Mouse (Mus musculus): ENCODE results near the gene Nav2. TPM values are rescaled to one million over a fixed set of nuclear protein-coding genes. Genes with fewer than 3 reads are reported as not detected.

Gene Nav2
- polyA plus RNA-seq, 1 experiment from 2014 or later = 2.8 TPM

DNA sequence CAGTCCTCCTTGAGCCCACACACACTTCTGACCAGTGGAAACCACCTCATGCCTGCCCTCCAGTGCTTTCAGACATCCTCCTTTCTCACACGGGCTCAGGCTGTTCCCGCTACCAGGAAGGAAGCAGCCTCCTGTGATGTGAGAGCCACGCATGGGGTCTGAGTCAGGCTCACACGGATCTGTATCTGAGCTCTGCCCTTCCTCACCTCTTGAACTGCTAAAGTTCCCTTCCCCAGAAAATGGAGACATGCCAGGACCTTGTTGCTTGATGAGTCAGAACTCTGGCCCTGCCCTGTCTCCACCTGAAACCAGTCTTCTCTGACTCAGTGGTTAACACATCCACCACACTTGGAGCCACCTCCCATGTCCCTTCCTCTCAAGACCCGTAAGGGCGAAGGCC lies 185.1 kb downstream of the Nav2 start:
- H3K4me1 ChIP-seq = peaks cover 7% of the 10 kb centered on the region; the same call in 1 of the 2 replicates
- peaks cover 41% of the 10 kb centered on the region for H3K27me3 ChIP-seq (replicated peaks)
- H3K9ac ChIP-seq = no peak overlapping the region
- 58% methylated on average over 6 of the region's 6 CpGs for WGBS (ENCODE audit: insufficient replicate concordance)
- no peak overlapping the region for H3K27ac ChIP-seq
- no peak for ATAC-seq
- no peaks in the 10 kb centered on the region for H3K36me3 ChIP-seq
- H3K4me2 ChIP-seq = no peak overlapping the region
- no peaks in the 10 kb centered on the region for H3K9me3 ChIP-seq (replicated peaks)
- H3K4me3 ChIP-seq = no peak overlapping the region

DNA sequence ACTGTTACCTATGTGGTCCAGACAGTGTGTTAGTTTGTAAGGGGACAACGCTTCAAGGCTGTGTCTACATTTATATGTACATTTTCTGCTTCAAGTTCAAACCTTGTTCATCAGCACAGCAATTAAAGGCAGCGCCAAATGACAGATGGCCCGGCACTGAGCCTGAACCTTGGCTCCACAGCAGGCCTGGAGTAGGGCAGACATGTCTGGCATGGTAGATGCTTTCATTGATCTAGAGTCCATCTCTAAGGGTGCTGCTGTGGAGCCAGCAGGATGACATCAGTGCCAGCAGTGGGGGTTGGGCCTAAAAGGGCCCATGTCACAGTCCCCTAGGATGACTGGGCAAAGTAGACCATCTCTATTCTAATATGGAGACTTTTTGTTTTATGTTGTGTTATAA lies 186.0 kb downstream of the Nav2 start:
- peaks cover 14% of the 10 kb centered on the region for H3K4me1 ChIP-seq
- whole genome bisulfite sequencing (ENCODE audit: insufficient replicate concordance) = 87% methylated on average over 3 of the region's 3 CpGs
- H3K4me3 ChIP-seq = no peak overlapping the region
- ATAC-seq = no peak
- H3K9me3 ChIP-seq (replicated peaks) = no peaks in the 10 kb centered on the region
- H3K27me3 ChIP-seq (replicated peaks) = peaks cover 31% of the 10 kb centered on the region
- H3K27ac ChIP-seq = no peak overlapping the region
- no peak overlapping the region for H3K9ac ChIP-seq
- H3K4me2 ChIP-seq = no peak overlapping the region
- H3K36me3 ChIP-seq = no peaks in the 10 kb centered on the region

DNA sequence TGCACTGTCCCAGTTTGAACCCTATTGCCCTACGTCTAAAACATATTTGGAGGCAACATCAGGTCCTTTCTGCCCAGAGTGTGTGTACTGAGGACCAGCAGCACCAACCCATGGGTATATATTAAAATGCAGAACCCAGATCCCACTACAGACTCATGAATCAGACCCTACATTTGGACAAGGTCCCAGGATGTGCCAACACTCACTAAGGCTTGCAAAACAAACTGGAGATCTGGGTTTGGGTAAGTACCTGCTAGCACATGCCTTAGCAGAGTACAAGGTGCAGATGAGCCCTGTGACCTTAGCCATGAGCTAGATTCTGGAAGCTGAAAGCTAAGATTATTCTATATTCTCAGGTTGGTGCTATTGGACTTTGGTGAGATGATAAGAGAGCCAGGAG lies 192.8 kb downstream of the Nav2 start:
- Histone ChIP-seq H3K36me3 (no peaks in the 10 kb centered on the region), H3K4me2 (no peak overlapping the region), H3K9ac (no peak overlapping the region), H3K4me1 (peaks cover 72% of the 10 kb centered on the region), H3K27ac (no peak overlapping the region), H3K9me3 (replicated peaks) (no peaks in the 10 kb centered on the region), H3K27me3 (replicated peaks) (no peaks in the 10 kb centered on the region), H3K4me3 (no peak overlapping the region)
- 74% methylated on average over 1 of the region's 1 CpGs for WGBS (ENCODE audit: insufficient replicate concordance)
- ATAC-seq = no peak

DNA sequence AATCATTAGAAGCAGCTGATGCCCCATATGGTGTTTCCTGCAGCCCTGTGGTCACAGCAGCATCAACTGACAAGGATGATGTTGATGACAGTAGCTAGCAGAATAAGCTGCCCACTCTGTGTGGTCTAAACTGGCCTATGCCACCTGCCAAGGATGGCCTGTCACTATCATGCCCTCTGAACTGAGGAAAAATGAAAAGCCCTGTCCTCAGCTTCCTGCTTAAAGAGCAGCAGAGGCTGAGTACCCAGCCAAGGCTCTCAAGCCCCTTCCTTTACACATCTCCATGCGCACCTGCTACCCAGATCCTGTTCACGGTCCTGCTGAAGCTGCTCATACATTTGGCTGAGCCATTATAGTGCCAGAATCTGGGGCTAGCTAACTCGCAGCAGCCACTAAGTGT lies 193.7 kb downstream of the Nav2 start:
- WGBS (ENCODE audit: insufficient replicate concordance) = 73% methylated on average over 3 of the region's 3 CpGs
- H3K27ac ChIP-seq = peak overlapping the region; percentile 10; the same call in 1 of the 2 replicates
- H3K9ac ChIP-seq = no peak overlapping the region
- H3K9me3 ChIP-seq (replicated peaks) = no peaks in the 10 kb centered on the region
- H3K27me3 ChIP-seq (replicated peaks) = no peaks in the 10 kb centered on the region
- ATAC-seq = no peak
- no peaks in the 10 kb centered on the region for H3K36me3 ChIP-seq
- no peak overlapping the region for H3K4me3 ChIP-seq
- H3K4me1 ChIP-seq = peaks cover 77% of the 10 kb centered on the region
- no peak overlapping the region for H3K4me2 ChIP-seq

- H3K36me3 ChIP-seq = no peaks in the 10 kb centered on the region
- H3K27me3 ChIP-seq (replicated peaks) = no peaks in the 10 kb centered on the region
- no peaks in the 10 kb centered on the region for H3K9me3 ChIP-seq (replicated peaks)
- no peak overlapping the region for H3K4me3 ChIP-seq
- peak; percentile 97 for ATAC-seq
- H3K9ac ChIP-seq = 0 out of 2 replicates have a peak overlapping the region, but pooled peaks have one; percentile 35
- peak overlapping the region; percentile 89 for H3K27ac ChIP-seq
- 29% methylated on average over 8 of the region's 8 CpGs for WGBS (ENCODE audit: insufficient replicate concordance)
- peaks cover 74% of the 10 kb centered on the region for H3K4me1 ChIP-seq
- H3K4me2 ChIP-seq = peak overlapping the region; percentile 54
Measured at GRCm38 (mm10) chr7:49104376-49104775, 195.9 kb downstream of the Nav2 start.

DNA sequence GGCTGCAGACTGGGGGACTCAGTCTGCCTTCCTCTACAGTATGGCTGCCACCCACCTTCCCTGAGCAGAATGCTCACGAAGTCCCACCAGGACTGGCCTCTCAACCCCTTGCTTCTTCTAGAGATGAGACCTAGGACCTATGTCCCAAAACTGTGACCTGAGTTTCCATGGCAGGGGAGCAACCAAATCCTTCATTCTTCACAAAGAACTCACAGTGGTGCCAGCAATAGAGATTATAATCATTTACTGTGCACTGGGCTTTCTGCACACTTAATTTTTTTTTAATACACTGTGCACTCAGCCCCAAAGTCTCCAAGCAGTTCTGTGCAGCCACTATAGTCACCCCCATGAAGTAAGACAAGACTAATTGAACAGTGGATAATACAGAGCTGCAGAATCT lies 196.3 kb downstream of the Nav2 start:
- peak overlapping the region; percentile 54 for H3K4me2 ChIP-seq
- peak overlapping the region; percentile 35; the same call in 1 of the 2 replicates for H3K9ac ChIP-seq
- H3K27me3 ChIP-seq (replicated peaks) = no peaks in the 10 kb centered on the region
- H3K4me3 ChIP-seq = no peak overlapping the region
- H3K9me3 ChIP-seq (replicated peaks) = no peaks in the 10 kb centered on the region
- H3K36me3 ChIP-seq = no peaks in the 10 kb centered on the region
- H3K27ac ChIP-seq = peak overlapping the region; percentile 89
- H3K4me1 ChIP-seq = peaks cover 71% of the 10 kb centered on the region
- WGBS (ENCODE audit: insufficient replicate concordance) = 39% methylated on average over 1 of the region's 1 CpGs
- peak; percentile 16 for ATAC-seq

- H3K4me3 ChIP-seq = no peak overlapping the region
- H3K4me2 ChIP-seq = no peak overlapping the region
- ATAC-seq = no peak
- H3K9ac ChIP-seq = 0 out of 2 replicates have a peak overlapping the region, but pooled peaks have one; percentile 1
- no peaks in the 10 kb centered on the region for H3K36me3 ChIP-seq
- no peaks in the 10 kb centered on the region for H3K9me3 ChIP-seq (replicated peaks)
- peak overlapping the region; percentile 89; the same call in 1 of the 2 replicates for H3K27ac ChIP-seq
- WGBS (ENCODE audit: insufficient replicate concordance) = 63% methylated on average over 2 of the region's 2 CpGs
- H3K4me1 ChIP-seq = peaks cover 65% of the 10 kb centered on the region
- H3K27me3 ChIP-seq (replicated peaks) = no peaks in the 10 kb centered on the region
Measured at GRCm38 (mm10) chr7:49105501-49105900, 197.0 kb downstream of the Nav2 start.

DNA sequence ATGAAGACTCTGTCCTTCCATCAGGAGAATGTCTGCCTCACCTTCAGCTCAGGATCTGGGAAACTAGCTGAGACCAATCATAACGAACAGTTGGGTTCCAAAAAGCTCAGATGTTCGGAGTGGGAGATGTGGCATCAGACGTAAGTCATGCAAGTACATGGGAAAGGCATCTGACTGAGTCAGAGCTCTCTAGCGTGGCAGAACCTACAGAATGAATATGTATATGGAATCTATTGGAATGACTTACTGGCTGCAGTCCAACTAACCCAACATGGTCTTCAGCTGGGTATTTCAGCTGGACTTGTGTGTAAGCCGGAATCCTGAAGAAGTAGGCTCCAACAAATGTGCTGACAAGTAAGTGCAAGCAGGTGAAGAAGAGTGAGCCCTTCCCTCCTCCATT lies 199.6 kb downstream of the Nav2 start:
- WGBS (ENCODE audit: insufficient replicate concordance) = 73% methylated on average over 5 of the region's 5 CpGs
- no peaks in the 10 kb centered on the region for H3K36me3 ChIP-seq
- peaks cover 43% of the 10 kb centered on the region for H3K4me1 ChIP-seq
- H3K9me3 ChIP-seq (replicated peaks) = no peaks in the 10 kb centered on the region
- no peak overlapping the region for H3K4me3 ChIP-seq
- H3K27me3 ChIP-seq (replicated peaks) = 0 out of 2 replicates have a peak, but pooled peaks cover 7% of the 10 kb centered on the region
- H3K27ac ChIP-seq = no peak overlapping the region
- no peak overlapping the region for H3K9ac ChIP-seq
- no peak for ATAC-seq
- H3K4me2 ChIP-seq = no peak overlapping the region

- H3K9me3 ChIP-seq (replicated peaks) = no peaks in the 10 kb centered on the region
- no peak for ATAC-seq
- H3K4me2 ChIP-seq = no peak overlapping the region
- whole genome bisulfite sequencing (ENCODE audit: insufficient replicate concordance) = 53% methylated on average over 8 of the region's 8 CpGs
- no peaks in the 10 kb centered on the region for H3K36me3 ChIP-seq
- H3K9ac ChIP-seq = no peak overlapping the region
- H3K4me3 ChIP-seq = no peak overlapping the region
- no peak overlapping the region for H3K27ac ChIP-seq
- H3K27me3 ChIP-seq (replicated peaks) = peaks cover 61% of the 10 kb centered on the region
- H3K4me1 ChIP-seq = 0 out of 2 replicates have a peak, but pooled peaks cover 6% of the 10 kb centered on the region
Measured at GRCm38 (mm10) chr7:49119016-49119415, 210.5 kb downstream of the Nav2 start.

- WGBS (ENCODE audit: insufficient replicate concordance) = 47% methylated on average over 20 of the region's 20 CpGs
- Histone ChIP-seq H3K9ac (no peak overlapping the region; the same call in 1 of the 2 replicates), H3K4me2 (0 out of 2 replicates have a peak overlapping the region, but pooled peaks have one; percentile 9), H3K4me1 (0 out of 2 replicates have a peak, but pooled peaks cover 6% of the 10 kb centered on the region), H3K36me3 (no peaks in the 10 kb centered on the region), H3K9me3 (replicated peaks) (no peaks in the 10 kb centered on the region), H3K4me3 (no peak overlapping the region), H3K27me3 (replicated peaks) (peaks cover 52% of the 10 kb centered on the region), H3K27ac (no peak overlapping the region)
- ATAC-seq = no peak
Measured at GRCm38 (mm10) chr7:49119794-49120487, 211.4 kb downstream of the Nav2 start.

- no peaks in the 10 kb centered on the region for H3K36me3 ChIP-seq
- H3K9me3 ChIP-seq (replicated peaks) = no peaks in the 10 kb centered on the region
- no peak for ATAC-seq
- 0 out of 2 replicates have a peak, but pooled peaks cover 6% of the 10 kb centered on the region for H3K4me1 ChIP-seq
- peaks cover 52% of the 10 kb centered on the region for H3K27me3 ChIP-seq (replicated peaks)
- H3K9ac ChIP-seq = no peak overlapping the region
- 34% methylated on average over 6 of the region's 6 CpGs for WGBS (ENCODE audit: insufficient replicate concordance)
- no peak overlapping the region for H3K4me3 ChIP-seq
- H3K27ac ChIP-seq = no peak overlapping the region
- 0 out of 2 replicates have a peak overlapping the region, but pooled peaks have one; percentile 9 for H3K4me2 ChIP-seq
Measured at GRCm38 (mm10) chr7:49120488-49120864, 212.0 kb downstream of the Nav2 start.

- no peak overlapping the region for H3K4me2 ChIP-seq
- no peaks in the 10 kb centered on the region for H3K36me3 ChIP-seq
- H3K27ac ChIP-seq = no peak overlapping the region
- 0 out of 2 replicates have a peak, but pooled peaks cover 6% of the 10 kb centered on the region for H3K4me1 ChIP-seq
- H3K4me3 ChIP-seq = no peak overlapping the region
- peak; percentile 59; the same call in 1 of the 2 replicates for ATAC-seq
- no peaks in the 10 kb centered on the region for H3K9me3 ChIP-seq (replicated peaks)
- peaks cover 48% of the 10 kb centered on the region for H3K27me3 ChIP-seq (replicated peaks)
- WGBS (ENCODE audit: insufficient replicate concordance) = 39% methylated on average over 20 of the region's 20 CpGs
- H3K9ac ChIP-seq = no peak overlapping the region
Measured at GRCm38 (mm10) chr7:49120935-49121691, 212.6 kb downstream of the Nav2 start.

All from liver, embryonic 12.5 days (tissue).